Mouse (Mus musculus) limb, embryonic 15.5 days (tissue): ENCODE data around the gene Unc13c. TPM values are rescaled to one million over a fixed set of nuclear protein-coding genes. Genes with fewer than 3 reads are reported as not detected.

Source experiments
- ATAC-seq: fragments of 200-750 bp; cut with Nextera tagmentation; 2 replicates; pipeline ENCODE4 v1.8.0; 2017; ENCODE audit warnings: low read depth, moderate TSS enrichment; ENCODE audit not compliant: insufficient number of reproducible peaks, low FRiP score, low TSS enrichment
- H3K27ac ChIP-seq: fragments of 300-500 bp; sonication (generic); 2 replicates; pipeline ENCODE4 v1.5.1; 2015; ENCODE audit warnings: moderate library complexity, mild to moderate bottlenecking, inconsistent platforms
- H3K27me3 ChIP-seq: fragments of 300-500 bp; sonication (generic); 2 replicates; pipeline ENCODE4 v1.6.1; 2015; ENCODE audit warnings: inconsistent platforms
- H3K36me3 ChIP-seq: fragments of 300-500 bp; sonication (generic); 2 replicates; pipeline ENCODE4 v1.6.1; 2015; ENCODE audit warnings: inconsistent platforms
- H3K4me1 ChIP-seq: fragments of 300-500 bp; sonication (generic); 2 replicates; pipeline ENCODE4 v1.6.1; 2015; ENCODE audit warnings: inconsistent platforms
- H3K4me2 ChIP-seq: fragments of 300-500 bp; sonication (generic); 2 replicates; pipeline ENCODE4 v1.6.1; 2015; ENCODE audit warnings: mild to moderate bottlenecking, inconsistent platforms
- H3K4me3 ChIP-seq: fragments of 300-500 bp; sonication (generic); 2 replicates; pipeline ENCODE4 v1.5.1; 2015; ENCODE audit warnings: mild to moderate bottlenecking, inconsistent platforms
- H3K9ac ChIP-seq: fragments of 300-500 bp; sonication (generic); 2 replicates; pipeline ENCODE4 v1.6.1; 2015; ENCODE audit warnings: inconsistent platforms
- H3K9me3 ChIP-seq: fragments of 300-500 bp; sonication (generic); 2 replicates; pipeline ENCODE4 v1.6.1; 2016; ENCODE audit warnings: inconsistent platforms
- WGBS: fragments of 180-500 bp; shearing (Covaris S2); methylation state at CpG from one replicate; pipeline ENCODE4 v1.1.7; 2015; 5-methylcytosine and 5-hydroxymethylcytosine counted together
- polyA plus RNA-seq: library from polyadenylated mRNA; unstranded; fragments of >200 nt; fragmentation: Nextera tagmentation; extraction: Ambion mirVana; gene quantifications from 2 replicates; pipeline ENCODE4 v1.2.1, GENCODE M21; 2015

Unc13c gene
- polyA plus RNA-seq, 1 experiment from 2014 or later: 1.1 TPM

DNA sequence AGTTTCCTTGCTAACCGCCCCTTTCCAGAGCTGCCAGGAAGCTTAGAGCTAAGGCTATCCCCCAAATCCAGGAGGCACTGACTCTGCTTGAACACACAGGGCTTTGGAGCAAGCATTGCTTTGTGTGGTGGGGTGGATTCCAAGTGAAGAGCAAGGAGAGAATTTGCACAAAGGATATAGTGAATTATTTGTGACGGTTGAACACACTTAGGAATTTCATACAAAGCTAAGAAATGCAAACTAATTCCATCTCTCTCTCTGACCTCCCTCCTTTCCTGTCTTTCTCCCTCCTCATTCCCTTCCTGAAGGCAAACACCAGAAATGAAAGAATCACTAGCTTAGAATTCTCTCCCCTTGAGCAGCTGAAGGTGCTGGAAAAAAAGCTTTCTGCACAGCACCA is 271.7 kb downstream of the Unc13c start:
- Histone ChIP-seq H3K27ac (no peak overlapping the region), H3K27me3 (no peaks in the 10 kb centered on the region), H3K36me3 (no peaks in the 10 kb centered on the region), H3K9me3 (no peaks in the 10 kb centered on the region), H3K4me3 (no peak overlapping the region), H3K4me1 (no peaks in the 10 kb centered on the region), H3K4me2 (no peak overlapping the region), H3K9ac (no peak overlapping the region)
- WGBS: 55% methylated on average over 2 of the region's 2 CpGs
- no peak for ATAC-seq

DNA sequence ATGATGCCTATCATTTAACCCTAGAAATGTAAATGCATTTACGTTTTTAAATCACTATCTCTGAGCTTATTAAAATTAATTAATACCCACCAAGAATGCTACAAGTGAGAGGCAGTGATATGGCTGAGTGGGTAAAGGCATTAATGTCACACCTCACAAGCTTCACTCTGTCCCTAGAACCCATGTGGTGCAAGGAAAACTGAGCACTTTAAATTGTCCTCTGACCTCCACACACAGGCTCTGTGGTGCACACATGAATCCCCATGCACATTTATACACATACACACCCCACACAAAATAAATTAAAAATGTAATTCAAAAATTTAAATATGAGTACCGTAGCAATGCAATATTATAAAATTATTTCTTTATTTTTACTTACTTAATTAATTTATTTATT is 287.2 kb downstream of the Unc13c start:
- Histone ChIP-seq H3K4me2 (no peak overlapping the region), H3K4me1 (no peaks in the 10 kb centered on the region), H3K27me3 (no peaks in the 10 kb centered on the region), H3K36me3 (no peaks in the 10 kb centered on the region), H3K9ac (no peak overlapping the region), H3K9me3 (no peaks in the 10 kb centered on the region), H3K4me3 (no peak overlapping the region), H3K27ac (no peak overlapping the region)
- WGBS: 84% methylated on average over 2 of the region's 2 CpGs
- no peak for ATAC-seq

- no peak overlapping the region for H3K4me2 ChIP-seq
- no peak for ATAC-seq
- H3K9ac ChIP-seq: no peak overlapping the region
- no peak overlapping the region for H3K4me3 ChIP-seq
- no peaks in the 10 kb centered on the region for H3K36me3 ChIP-seq
- no peaks in the 10 kb centered on the region for H3K27me3 ChIP-seq
- H3K27ac ChIP-seq: no peak overlapping the region
- H3K4me1 ChIP-seq: no peaks in the 10 kb centered on the region
- no peaks in the 10 kb centered on the region for H3K9me3 ChIP-seq
- WGBS: 79% methylated on average over 13 of the region's 13 CpGs
Measured at GRCm38 (mm10) chr9:73680545-73681495, 287.9 kb downstream of the Unc13c start.

DNA sequence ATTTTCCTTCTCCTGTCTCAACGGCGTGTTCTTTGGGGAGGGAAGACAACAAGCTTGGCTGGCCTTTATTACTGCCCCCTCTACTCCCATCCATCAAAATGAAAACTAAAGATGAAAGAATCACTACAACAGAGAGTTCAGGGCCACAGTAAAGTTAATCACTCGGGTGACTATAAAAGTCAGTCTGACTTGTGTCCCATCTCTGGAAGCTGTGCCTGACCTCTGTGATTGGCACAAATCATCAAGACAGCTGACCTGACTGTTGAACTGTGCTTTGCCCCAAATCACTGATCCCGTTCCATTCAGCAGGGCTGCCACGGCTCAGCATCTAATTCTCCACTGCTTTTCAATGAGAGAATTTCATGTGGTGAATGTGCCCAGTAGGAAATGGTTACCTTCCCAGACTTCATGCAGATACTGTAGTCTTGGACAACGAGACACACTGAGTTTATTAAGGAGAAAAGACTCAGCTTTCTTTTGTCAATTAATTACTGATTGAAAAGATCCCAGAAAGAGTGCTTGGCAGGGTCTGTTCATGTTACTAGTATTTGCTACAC is 297.0 kb downstream of the Unc13c start:
- Histone ChIP-seq H3K27me3 (no peaks in the 10 kb centered on the region), H3K9ac (no peak overlapping the region), H3K4me1 (no peaks in the 10 kb centered on the region), H3K9me3 (no peaks in the 10 kb centered on the region), H3K36me3 (no peaks in the 10 kb centered on the region), H3K4me2 (no peak overlapping the region), H3K4me3 (no peak overlapping the region), H3K27ac (no peak overlapping the region)
- WGBS: 35% methylated on average over 6 of the region's 6 CpGs
- ATAC-seq: no peak

GRCm38 (mm10) chr9:73670040-73670439 is 298.7 kb downstream of the Unc13c start:
- H3K4me1 ChIP-seq: no peaks in the 10 kb centered on the region
- H3K36me3 ChIP-seq: no peaks in the 10 kb centered on the region
- H3K27me3 ChIP-seq: no peaks in the 10 kb centered on the region
- H3K9ac ChIP-seq: no peak overlapping the region
- WGBS: 77% methylated on average over 2 of the region's 2 CpGs
- ATAC-seq: no peak
- no peak overlapping the region for H3K27ac ChIP-seq
- no peaks in the 10 kb centered on the region for H3K9me3 ChIP-seq
- no peak overlapping the region for H3K4me2 ChIP-seq
- no peak overlapping the region for H3K4me3 ChIP-seq

- ATAC-seq: no peak
- Histone ChIP-seq H3K27ac (no peak overlapping the region), H3K36me3 (no peaks in the 10 kb centered on the region), H3K4me1 (no peaks in the 10 kb centered on the region), H3K4me2 (no peak overlapping the region), H3K9ac (no peak overlapping the region), H3K9me3 (no peaks in the 10 kb centered on the region), H3K27me3 (no peaks in the 10 kb centered on the region), H3K4me3 (no peak overlapping the region)
- whole genome bisulfite sequencing: 79% methylated on average over 7 of the region's 7 CpGs
Measured at GRCm38 (mm10) chr9:73662839-73663238, 305.9 kb downstream of the Unc13c start.

DNA sequence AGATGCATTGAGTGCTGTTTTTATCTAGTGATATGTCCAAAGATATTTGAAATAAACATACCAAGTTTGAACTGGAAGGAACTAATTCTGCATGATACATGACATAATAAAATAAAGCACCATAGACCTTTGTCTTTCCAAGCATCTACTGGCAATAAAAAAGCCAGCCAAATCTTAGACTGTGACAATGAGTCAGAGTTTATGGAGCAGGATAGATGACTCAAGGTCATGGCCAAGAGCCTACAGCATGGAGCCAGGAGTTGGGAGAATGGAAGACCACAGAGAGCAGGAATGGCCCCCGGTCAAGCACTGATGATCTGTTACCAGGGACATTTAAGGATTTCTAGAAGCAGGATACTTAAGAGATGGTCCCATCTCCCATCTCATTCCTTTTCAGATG is 319.7 kb downstream of the Unc13c start:
- Histone ChIP-seq H3K9me3 (no peaks in the 10 kb centered on the region), H3K4me1 (no peaks in the 10 kb centered on the region), H3K27me3 (no peaks in the 10 kb centered on the region), H3K4me2 (no peak overlapping the region), H3K9ac (no peak overlapping the region), H3K36me3 (no peaks in the 10 kb centered on the region), H3K27ac (no peak overlapping the region), H3K4me3 (no peak overlapping the region)
- ATAC-seq: no peak
- WGBS: 92% methylated on average over 1 of the region's 1 CpGs

DNA sequence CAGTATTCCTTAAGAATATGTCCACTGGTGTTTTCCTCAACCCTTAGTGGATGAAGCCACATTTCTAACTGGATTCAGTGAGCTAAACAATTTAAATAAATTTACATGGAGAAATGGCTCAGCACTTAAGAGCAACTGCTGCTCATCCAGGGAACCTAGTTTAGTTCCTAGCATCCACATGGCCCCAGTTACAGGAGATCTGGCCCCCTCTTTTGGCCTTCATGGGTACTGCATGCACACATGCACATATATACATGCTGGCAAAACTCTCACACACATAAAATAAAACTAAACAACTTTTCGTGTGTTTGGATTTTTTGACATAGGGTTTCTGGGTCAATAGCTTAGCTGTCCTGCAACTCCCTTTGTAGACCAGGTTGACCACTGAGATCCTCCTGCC is 330.6 kb downstream of the Unc13c start:
- WGBS: 81% methylated on average over 1 of the region's 1 CpGs
- Histone ChIP-seq H3K4me2 (no peak overlapping the region), H3K9me3 (no peaks in the 10 kb centered on the region), H3K4me3 (no peak overlapping the region), H3K27ac (no peak overlapping the region), H3K9ac (no peak overlapping the region), H3K27me3 (no peaks in the 10 kb centered on the region), H3K36me3 (no peaks in the 10 kb centered on the region), H3K4me1 (no peaks in the 10 kb centered on the region)
- ATAC-seq: no peak

- Histone ChIP-seq H3K4me2 (no peak overlapping the region), H3K4me3 (no peak overlapping the region), H3K36me3 (no peaks in the 10 kb centered on the region), H3K27ac (no peak overlapping the region), H3K9ac (no peak overlapping the region), H3K4me1 (no peaks in the 10 kb centered on the region), H3K27me3 (no peaks in the 10 kb centered on the region), H3K9me3 (no peaks in the 10 kb centered on the region)
- no peak for ATAC-seq
- 56% methylated on average over 1 of the region's 1 CpGs for WGBS
Measured at GRCm38 (mm10) chr9:73625171-73625570, 343.6 kb downstream of the Unc13c start.

DNA sequence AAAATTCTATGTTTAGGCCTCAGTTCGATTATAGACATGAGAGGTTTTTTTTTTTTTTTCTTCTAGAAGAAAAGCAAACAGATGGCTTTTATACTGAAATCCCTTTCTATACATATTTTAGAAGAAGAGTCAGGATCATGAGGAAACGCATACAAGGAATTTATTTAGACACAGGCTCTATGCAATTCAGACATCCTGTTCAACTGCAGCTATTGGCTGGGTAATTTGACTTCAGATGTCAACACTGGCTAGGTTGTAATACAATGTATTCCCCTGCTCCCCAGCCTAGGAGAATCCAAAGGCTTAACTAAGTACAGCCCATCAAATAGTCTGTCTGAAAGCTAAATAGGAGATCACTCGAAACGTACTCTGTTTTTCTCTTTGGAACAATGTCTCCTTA is 355.9 kb downstream of the Unc13c start:
- Histone ChIP-seq H3K27me3 (no peaks in the 10 kb centered on the region), H3K36me3 (no peaks in the 10 kb centered on the region), H3K9me3 (no peaks in the 10 kb centered on the region), H3K4me2 (no peak overlapping the region), H3K4me3 (no peak overlapping the region), H3K27ac (no peak overlapping the region), H3K4me1 (no peaks in the 10 kb centered on the region), H3K9ac (no peak overlapping the region)
- WGBS: 68% methylated on average over 4 of the region's 4 CpGs
- ATAC-seq: no peak

DNA sequence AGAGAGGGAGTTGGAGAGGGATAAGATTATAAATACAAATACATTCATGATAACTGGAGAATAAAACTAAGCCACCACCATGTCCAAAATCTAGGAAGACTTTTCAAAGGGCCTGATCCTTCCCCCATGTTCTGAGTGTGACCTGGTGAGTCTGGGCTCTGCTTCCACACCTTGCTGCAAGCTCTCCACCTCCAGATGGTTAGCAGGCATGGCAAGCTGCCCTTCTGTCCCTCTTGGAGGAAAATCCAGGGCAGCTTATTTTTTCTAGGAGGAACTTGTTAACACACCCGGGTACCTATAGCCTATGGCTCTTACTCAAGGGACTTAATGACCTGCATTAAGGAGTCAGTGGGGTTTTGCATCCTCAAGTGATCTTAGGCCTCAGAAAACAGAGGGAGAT is 364.8 kb downstream of the Unc13c start:
- 51% methylated on average over 1 of the region's 1 CpGs for WGBS
- Histone ChIP-seq H3K36me3 (no peaks in the 10 kb centered on the region), H3K27ac (no peak overlapping the region), H3K4me1 (no peaks in the 10 kb centered on the region), H3K9ac (no peak overlapping the region), H3K9me3 (no peaks in the 10 kb centered on the region), H3K4me2 (no peak overlapping the region), H3K27me3 (no peaks in the 10 kb centered on the region), H3K4me3 (no peak overlapping the region)
- ATAC-seq: no peak

DNA sequence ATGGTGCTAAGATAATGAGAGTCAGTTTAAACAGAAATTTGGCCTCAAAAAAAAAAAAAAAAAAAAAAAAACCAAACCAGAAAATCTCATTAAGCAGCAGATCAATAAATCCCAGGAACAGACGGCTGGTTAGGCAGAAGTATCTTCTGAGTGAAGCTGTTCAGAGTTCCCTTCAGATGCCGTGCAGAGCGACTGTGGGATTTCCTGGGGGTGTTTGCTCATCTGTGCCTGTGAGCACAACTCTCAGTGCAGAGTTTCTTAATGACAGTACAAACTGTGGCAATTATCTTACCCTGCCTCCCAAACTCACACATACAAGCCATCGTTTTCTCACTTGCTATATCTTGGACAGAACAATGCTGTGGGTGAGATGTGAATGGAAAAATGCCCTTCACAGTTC is 403.2 kb downstream of the Unc13c start:
- Histone ChIP-seq H3K4me3 (no peak overlapping the region), H3K27ac (no peak overlapping the region), H3K27me3 (no peaks in the 10 kb centered on the region), H3K9me3 (no peaks in the 10 kb centered on the region), H3K4me1 (no peaks in the 10 kb centered on the region), H3K9ac (no peak overlapping the region), H3K36me3 (no peaks in the 10 kb centered on the region), H3K4me2 (no peak overlapping the region)
- WGBS: 21% methylated on average over 4 of the region's 4 CpGs
- ATAC-seq: no peak
